Mouse (Mus musculus) adrenal gland, adult (tissue): ENCODE data around the gene Eif1ad.

Source experiments
- DNase-seq, 2 experiments: peaks; one replicate each; pipeline ENCODE4 v3.0.0; 2022 to 2023; ENCODE audit warnings: low spot score in 1 of 2; ENCODE audit not compliant: inconsistent age in 2 of 2

Eif1ad gene

DNA sequence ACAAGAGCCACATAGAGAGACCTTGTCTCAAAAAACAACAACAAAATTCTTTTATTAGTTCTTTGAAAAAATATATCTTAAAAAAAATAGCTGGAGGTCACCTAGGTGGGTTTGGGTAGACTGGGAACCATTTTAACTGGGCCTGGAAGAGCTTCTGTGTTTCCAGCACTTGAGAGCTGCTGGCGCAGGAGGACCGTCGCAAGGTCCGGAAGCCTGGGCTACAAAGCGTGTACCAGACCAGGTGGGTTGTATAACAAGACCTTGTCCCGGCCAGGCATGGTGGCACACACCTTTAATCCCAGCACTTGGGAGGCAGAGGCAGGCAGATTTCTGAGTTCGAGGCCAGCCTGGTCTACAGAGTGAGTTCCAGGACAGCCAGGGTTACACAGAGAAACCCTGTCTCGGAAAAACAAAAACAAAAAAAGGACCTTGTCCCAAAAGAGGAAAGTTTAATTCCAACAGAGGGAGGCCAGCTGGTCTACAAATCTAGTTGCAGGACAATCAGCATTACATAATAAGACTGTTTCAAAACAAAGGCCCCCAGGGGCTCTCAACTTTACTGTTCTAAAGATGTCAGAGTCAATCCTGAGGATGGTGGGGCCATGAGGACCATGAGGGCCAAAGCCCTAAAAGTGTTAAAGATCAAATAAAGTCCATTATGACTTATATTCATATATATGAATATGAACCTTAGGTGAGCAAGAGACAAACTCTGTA, 52.4 kb downstream of the Eif1ad start:
- DNase-seq, result peak in 1 of 2 experiments; percentile 50

DNA sequence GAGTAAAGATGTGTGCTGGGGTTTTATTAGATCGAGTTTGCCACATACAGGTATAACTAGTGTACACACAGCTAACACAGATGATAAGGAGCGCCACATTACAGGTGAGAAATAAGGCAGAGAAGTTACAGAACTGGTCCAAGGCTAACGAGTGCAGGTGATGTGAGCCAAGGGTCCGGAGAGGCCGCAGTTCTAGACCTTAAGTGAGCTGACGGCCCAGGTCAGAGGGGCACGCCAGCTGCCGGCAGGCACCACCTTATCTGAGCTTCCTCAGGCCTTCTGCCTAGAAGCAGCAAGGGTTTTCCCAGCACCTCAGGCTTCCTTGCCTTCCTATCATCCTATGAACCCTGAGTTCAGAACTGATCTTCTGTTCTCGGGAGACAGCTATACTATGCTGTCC, 53.1 kb downstream of the Eif1ad start:
- no peak for DNase-seq

DNA sequence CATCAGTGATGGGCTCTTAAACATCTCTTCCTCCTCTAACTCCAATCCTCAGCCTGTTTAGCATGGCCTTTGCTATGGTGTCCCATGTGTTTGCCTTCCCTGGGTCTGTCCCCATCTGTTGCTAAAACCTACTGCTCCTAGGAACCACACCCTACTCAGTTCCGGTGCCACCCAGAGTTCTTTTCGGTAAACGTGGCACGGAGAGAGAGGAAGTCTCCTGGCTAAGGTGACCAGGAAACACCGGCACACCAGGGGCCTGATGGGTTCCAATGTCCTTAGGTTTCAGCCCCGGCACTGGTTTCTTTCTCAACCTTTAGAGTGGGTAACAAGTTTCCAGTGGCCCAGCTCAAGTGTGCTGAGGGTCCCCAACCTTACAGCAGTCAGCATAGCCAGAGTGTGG, 54.0 kb downstream of the Eif1ad start:
- DNase-seq, result no peak
